Mouse (Mus musculus) thymus, postnatal 10 days (tissue): ENCODE results near the gene Rapgef3.

Experiments used
- DNase-seq, 2 experiments: peaks; one replicate each; pipeline ENCODE4 v3.0.0; 2021; ENCODE audit warnings: low spot score in 2 of 2

Rapgef3 gene

GRCm38 (mm10) chr15:97767280-97768186, at the start of gene Rapgef3:
Gene Rapgef3, minus strand, starts transcription at chr15:97767972.
- DNase-seq = peak; percentile 88 to 90

- no peak for DNase-seq
Observed at GRCm38 (mm10) chr15:97816199-97816994, 48.6 kb upstream of the Rapgef3 start.

GRCm38 (mm10) chr15:97815254-97815653, 47.5 kb upstream of the Rapgef3 start:
- no peak for DNase-seq

GRCm38 (mm10) chr15:97814703-97815102, 46.9 kb upstream of the Rapgef3 start:
- no peak for DNase-seq

DNA sequence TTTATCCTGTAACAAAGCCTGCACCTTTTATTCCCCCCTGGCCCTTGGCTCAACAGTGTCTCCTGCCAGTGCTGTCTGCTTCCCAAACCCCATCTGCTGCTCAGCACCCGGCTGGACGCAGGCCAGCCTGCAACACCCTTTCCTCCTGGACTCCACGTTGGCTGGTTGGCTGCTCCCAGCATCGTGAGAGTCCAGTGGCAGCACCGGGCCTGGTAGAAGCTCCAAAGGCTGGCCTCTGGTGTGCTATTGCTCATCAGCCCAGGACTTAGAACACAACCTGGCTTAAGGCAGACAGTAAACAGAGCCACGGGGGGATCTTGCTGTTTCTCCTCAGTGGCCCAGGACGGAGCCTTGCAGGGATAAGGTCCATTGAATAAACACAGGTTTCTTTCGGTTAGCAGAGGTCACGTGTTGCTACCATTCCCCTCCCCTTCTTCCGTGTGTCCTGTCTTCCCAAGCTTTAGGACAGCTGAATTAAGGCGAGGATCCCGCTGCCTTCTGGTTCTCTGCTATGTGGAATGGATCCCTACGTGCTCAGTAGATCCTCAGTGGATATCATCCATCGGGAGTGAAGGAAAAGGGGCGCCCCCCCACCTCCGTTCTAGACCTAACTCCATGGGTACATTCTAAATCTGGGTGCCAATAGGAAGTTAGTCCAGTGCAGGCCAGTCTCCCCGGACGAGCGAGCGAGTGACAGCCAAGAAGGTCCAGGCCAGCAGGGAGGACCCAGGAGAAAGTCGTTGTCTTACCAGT, 45.9 kb upstream of the Rapgef3 start:
- no peak for DNase-seq

- DNase-seq = no peak
Observed at GRCm38 (mm10) chr15:97812875-97813274, 45.1 kb upstream of the Rapgef3 start.

- no peak for DNase-seq
Observed at GRCm38 (mm10) chr15:97812126-97812525, 44.4 kb upstream of the Rapgef3 start.

- DNase-seq = no peak
Observed at GRCm38 (mm10) chr15:97811307-97811706, 43.5 kb upstream of the Rapgef3 start.

DNA sequence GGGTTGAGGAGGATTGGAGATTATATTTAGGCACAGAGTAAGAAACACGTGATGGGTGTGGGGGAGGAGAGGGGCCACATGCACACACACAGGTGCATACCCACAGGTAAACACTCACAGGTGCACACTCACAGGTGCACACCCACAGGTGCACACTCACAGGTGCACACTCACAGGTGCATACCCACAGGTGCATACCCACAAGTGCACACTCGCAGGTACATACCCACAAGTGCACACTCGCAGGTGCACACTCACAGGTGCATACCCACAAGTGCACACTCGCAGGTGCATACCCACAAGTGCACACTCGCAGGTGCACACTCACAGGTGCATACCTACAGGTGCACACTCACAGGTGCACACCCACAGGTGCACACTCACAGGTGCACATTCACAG, 42.6 kb upstream of the Rapgef3 start:
- no peak for DNase-seq

DNA sequence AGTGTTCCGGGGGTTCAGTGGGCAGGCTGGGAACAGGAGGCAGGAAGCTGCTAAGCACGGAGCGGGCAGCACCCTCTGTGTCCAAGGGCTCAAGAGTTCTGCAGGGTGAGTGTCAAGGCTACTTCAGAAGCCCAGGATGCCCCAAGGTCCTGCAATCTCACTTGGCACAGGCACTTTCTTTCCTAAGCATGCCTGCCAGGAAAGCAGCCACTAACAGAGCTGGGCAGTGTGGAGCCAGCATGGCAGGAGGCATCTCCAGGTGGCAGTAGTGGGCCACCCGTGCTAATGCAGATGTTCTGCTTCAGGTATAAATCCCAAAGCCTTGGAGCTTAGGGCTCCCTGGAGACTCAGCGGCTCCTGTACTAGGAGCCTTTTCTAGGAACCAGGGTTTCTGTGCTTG, 42.2 kb upstream of the Rapgef3 start:
- no peak for DNase-seq

- no peak for DNase-seq
Observed at GRCm38 (mm10) chr15:97809206-97809605, 41.4 kb upstream of the Rapgef3 start.

- no peak for DNase-seq
Observed at GRCm38 (mm10) chr15:97808532-97808931, 40.8 kb upstream of the Rapgef3 start.

GRCm38 (mm10) chr15:97807867-97808266, 40.1 kb upstream of the Rapgef3 start:
- no peak for DNase-seq

GRCm38 (mm10) chr15:97802575-97802974, 34.8 kb upstream of the Rapgef3 start:
- no peak for DNase-seq

DNA sequence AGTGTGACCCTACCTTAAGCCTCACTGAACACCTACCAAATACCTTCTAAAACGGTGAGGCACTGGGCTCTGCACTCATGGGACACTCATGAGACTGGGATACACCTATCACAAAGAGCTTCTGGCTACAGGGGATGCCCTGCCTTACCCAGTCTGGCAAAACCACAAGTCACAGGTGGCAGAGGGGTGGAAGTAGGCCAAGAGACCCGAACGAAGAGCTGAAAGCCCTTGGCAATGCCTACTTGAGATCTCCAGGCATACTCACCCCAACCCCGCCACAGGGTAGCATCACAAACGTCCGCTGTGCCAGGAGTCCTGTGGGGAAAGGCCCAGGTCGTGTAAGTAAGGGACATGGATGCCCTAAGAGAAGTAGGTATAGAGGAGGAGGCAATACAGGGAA, 34.0 kb upstream of the Rapgef3 start:
- DNase-seq = no peak

DNA sequence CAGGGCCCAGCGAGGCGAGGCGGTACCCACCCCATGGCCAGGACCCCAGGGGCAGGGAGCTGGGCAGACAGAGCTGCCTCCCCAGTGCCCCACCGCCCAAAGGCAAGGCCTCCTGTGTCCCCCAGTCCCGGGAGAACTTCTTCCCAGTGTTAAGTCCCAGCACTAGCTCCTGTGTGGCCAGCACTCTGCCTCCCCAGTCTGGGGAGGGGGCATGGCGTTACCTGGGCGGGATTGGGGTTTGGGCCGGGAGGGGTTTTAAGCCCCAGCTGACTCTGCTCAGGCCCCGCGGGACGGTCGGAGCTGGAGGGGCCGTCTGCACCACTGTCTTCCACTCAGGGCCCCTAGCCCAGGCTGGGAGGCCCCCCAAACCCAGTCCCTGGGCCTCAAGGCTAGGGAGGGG, 33.1 kb upstream of the Rapgef3 start:
- no peak for DNase-seq

DNA sequence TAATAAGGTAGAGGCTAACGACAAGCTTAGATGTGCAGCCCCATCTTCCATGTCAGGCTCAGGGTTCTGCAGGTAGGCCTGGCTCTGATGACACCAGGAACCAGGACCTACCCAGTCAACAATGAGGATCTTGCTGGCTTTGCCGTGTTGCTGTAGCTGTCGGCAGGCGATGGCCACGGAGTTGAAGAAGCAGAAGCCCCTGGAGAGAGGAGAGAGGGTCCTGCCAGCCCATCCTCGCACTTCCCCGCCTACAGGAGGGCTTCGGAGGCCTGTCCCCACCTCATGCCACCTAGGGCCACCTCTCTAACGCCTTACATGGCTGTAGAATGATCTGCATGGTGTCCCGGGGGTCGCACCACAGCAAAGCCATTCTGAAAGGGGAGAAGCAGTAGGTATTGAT, 31.7 kb upstream of the Rapgef3 start:
- DNase-seq = no peak

DNA sequence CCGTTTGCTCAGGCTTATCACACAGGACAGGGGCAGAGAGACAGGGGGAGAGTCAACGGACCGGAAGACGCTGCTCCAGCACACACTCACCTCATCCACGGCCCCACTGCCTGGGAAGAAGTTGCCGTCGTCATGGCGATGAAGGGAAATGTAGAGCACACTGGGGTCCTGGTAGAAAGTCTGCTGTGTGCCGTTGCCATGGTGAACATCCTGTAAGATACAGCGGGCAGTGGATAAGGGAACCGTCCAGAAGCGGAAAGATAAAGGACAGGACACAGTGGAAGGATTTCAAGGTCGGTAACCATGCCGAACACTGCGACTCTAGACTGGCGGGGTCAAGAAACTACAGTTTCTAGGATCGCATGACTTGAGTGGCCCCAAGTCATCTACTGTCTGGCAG, 30.4 kb upstream of the Rapgef3 start:
- no peak for DNase-seq

DNA sequence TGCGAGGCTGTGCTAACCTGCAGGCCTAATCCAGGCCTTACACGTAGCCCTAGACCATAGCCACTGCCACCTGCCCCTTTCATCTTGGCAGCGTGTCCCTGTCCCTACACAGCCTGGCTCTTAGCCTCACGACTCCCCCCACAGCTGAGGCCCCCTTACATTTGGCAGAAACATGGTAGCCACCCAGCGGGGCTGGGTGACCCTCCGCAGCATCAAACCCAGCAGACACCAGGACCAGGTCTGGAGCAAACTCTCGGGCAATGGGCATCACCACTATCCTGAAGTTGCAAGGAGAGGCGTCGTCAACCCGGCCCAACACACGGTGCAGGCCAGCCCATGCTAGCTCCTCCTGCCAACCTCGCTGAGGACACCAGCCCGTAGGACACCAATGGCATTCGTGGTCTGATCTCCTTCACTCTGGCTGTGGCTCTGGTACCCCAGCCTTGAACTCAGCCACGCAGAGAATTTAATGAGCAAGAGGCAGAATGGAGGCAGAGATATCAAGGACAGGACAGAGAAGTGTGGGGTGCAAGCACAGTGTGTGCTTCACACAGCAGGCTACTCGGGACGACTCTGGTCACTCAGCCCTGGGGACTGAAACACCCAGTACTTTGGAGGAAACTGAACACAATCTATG, 29.0 kb upstream of the Rapgef3 start:
- DNase-seq = no peak

DNA sequence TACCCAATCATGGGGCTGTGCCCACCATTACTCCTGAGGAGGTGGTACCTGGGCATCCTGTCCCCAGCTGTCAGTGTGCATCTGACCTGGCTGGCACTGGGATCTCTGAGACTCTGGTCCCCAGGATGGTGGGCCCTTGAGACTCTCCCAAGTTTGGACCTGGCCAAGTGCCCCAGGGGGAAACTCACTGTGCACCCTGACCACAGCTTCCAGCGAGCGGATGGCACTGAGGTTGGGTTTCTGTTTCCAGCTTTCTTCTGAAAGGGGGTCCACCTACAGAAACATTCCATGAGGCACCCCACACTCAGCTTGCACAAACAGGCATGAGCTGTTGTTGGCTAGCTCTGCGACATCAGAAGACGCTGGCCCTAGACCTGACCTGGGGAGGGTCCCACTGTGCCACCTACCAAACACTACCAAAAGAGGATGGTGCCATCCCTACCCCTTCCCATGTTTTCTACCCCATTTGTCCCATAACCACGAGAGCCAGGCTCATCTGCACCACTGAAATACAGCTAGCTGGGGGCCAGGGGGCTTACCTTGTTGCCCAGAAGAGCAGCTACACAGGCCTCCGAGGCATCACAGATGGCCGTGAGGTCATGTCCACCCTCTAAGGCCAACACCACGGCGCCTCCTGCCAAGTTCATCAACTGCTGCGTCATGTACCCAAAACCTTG, 27.9 kb upstream of the Rapgef3 start:
- DNase-seq = no peak

DNA sequence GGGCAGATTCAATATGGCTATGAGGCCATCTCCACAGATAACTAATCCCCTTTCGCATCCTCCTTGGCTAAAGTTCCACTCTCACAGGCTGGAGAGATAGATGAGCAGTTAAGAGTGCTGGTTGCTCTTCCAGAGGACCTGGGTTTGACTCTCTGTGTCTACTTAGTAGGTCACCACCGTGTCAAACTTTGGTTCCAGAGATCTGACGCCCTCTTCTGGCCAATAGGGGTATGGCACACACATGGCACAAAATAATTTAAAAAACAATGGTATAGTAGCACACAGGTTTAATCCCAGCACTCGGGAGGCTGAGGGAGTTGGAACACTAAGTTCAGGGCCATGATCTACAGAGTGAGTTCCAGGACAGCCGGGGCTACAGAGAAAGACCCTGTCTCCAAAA, 26.5 kb upstream of the Rapgef3 start:
- no peak for DNase-seq
